Mouse (Mus musculus) bone marrow, adult 2 months (tissue): ENCODE data around the gene Cyth1.

ENCODE experiments used
- CTCF ChIP-seq: fragments of 200-500 bp; IDR thresholded peaks from 2 replicates; pipeline ENCODE4 v1.5.1; 2011; ENCODE audit warnings: low read length, control low read depth; ENCODE audit not compliant: control insufficient read depth, insufficient read depth
- POLR2A ChIP-seq: fragments of 200-500 bp; IDR thresholded peaks from 2 replicates; pipeline ENCODE4 v1.6.1; 2011; ENCODE audit warnings: low read depth, mild to moderate bottlenecking, control low read depth, low read length, borderline replicate concordance; ENCODE audit not compliant: control insufficient read depth

DNA sequence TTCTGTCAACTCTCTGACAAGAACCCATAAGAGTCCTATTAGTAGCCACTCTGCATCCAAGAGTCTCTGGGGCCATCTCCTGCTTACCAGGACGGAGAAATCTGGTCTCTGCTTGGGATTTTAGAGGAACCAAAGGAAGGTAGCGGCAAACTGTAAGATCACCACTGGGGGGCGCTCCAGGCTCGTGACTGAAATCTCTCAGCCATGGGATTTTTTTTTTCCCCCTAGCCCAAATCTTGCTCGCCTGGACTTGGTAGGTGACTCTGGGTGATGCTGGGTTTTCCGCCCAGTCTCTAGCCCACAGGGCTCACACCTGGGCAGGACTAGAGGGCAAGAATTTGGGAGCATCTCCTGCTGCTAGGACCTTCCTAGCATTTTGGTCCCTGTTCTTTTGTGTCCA is 164.6 kb downstream of the Cyth1 start:
- TF ChIP-seq CTCF (peak; percentile 75), POLR2A (no peak)
